Mouse (Mus musculus) lung, postnatal 36 days (tissue): ENCODE data around the gene Setmar.

Source experiments
- DNase-seq: peaks from one replicate; pipeline ENCODE4 v3.0.0; 2022; ENCODE audit warnings: mixed read lengths

Setmar gene

DNA sequence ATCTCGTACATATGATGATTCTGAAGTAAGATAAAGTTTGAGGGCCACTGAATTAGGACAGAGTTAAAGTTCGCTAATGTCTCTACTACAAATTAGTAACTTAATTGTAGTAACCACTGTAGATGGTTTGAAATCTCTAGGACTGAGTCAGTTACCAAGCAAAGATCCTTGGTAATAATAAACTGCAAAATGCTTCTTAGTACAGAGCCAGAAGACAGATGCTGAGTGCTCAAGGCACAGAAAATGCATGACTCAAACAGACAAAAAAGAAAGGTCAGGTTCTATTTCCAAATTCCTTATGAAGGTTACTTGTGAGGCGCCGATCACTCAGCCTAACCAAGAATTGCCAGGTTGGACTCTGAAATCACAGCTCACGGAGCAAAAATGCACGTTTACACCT lies 53.0 kb downstream of the Setmar start:
- DNase-seq = no peak

DNA sequence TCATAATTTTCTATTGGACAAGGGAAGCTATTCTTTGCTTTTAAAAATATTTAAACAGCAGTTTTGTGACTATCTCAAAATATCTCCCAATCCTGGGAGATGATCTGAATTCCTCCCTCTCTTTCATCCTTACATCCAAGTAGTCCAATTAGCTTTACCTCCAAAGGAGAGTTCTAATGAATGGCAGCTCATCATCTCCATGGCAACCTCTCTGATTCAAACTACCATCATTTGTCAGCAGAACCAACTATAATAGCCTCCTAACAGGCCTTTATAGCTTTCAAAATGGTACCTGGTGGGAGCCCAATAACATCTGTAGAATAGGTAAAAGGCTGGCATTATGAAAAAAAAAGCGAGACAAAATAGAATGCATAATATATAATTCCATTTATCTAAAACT lies 60.6 kb downstream of the Setmar start:
- DNase-seq = no peak

DNA sequence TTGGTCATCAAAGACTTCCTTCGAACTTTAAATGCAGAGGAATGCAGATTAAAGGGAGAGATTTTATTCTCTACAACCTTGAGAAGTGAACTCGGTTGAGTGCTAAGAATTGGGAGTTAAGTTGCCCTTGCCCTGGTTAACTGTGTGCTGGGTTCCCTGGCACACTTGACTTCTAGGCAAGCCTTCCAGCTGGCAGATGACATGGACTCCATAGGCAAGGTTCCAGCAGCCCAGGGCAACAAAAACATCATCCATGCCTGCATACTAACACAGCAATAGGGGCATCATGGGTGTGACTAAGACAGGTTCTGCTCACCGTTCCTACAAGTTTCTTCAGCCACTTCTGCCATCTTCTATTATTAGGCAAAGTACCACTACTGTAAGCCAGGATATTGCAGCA lies 61.8 kb downstream of the Setmar start:
- no peak for DNase-seq
